Mouse (Mus musculus) CD4-positive, CD25-positive, alpha-beta regulatory T cell, adult 2 months (primary cell): ENCODE measurements around the gene Rgn.

Experiments used
- DNase-seq: peaks from one replicate; pipeline ENCODE4 v3.0.0-alpha.2; 2012; ENCODE audit warnings: low read depth, low spot score

The Rgn gene

GRCm38 (mm10) chrX:20549532-20549931, at the start of gene Rgn:
Gene Rgn (plus strand): TSS chrX:20549787.
- DNase-seq, result no peak

GRCm38 (mm10) chrX:20520290-20520939, 29.2 kb upstream of the Rgn start:
- no peak for DNase-seq

GRCm38 (mm10) chrX:20521578-20521977, 28.0 kb upstream of the Rgn start:
- DNase-seq, result no peak

GRCm38 (mm10) chrX:20532621-20533020, 17.0 kb upstream of the Rgn start:
- no peak for DNase-seq

GRCm38 (mm10) chrX:20543867-20544266, 5.7 kb upstream of the Rgn start:
- DNase-seq, result no peak

GRCm38 (mm10) chrX:20547609-20548008, 2.0 kb upstream of the Rgn start:
- DNase-seq, result no peak

- no peak for DNase-seq
These were observed 1.3 kb upstream of the Rgn start for GRCm38 (mm10) chrX:20548011-20548879.

- no peak for DNase-seq
These were observed 627 bp upstream of the Rgn start for GRCm38 (mm10) chrX:20548880-20549440.

GRCm38 (mm10) chrX:20552199-20552598, 2.6 kb downstream of the Rgn start:
- no peak for DNase-seq

GRCm38 (mm10) chrX:20561846-20562245, 12.3 kb downstream of the Rgn start:
- DNase-seq, result peak; percentile 1

- DNase-seq, result no peak
These were observed 14.4 kb downstream of the Rgn start for GRCm38 (mm10) chrX:20563941-20564340.

GRCm38 (mm10) chrX:20571024-20571423, 21.4 kb downstream of the Rgn start:
- no peak for DNase-seq

- no peak for DNase-seq
These were observed 23.1 kb downstream of the Rgn start for GRCm38 (mm10) chrX:20572683-20573082.

- DNase-seq, result no peak
These were observed 24.3 kb downstream of the Rgn start for GRCm38 (mm10) chrX:20573927-20574326.

- DNase-seq, result peak; percentile 29
These were observed 38.4 kb downstream of the Rgn start for GRCm38 (mm10) chrX:20587968-20588367.

GRCm38 (mm10) chrX:20608500-20608899, 58.9 kb downstream of the Rgn start:
- no peak for DNase-seq
